Mouse (Mus musculus): Measurements from ENCODE around the gene Trpc4ap. TPM values are rescaled to one million over a fixed set of nuclear protein-coding genes. Genes with fewer than 3 reads are reported as not detected.

Trpc4ap gene
- total RNA-seq, 2 experiments from 2014 or later = 85.8 to 90.9 TPM

- intact Hi-C loops (cut with DNase I) = loop anchor here (5.0 kb wide), 1 partner anchor 286 kb away; the partner anchor contains the start of gene Gm15557
- DNase-seq = no peak
These were observed 36.3 kb downstream of the Trpc4ap start for GRCm38 (mm10) chr2:155655759-155656372.

DNA sequence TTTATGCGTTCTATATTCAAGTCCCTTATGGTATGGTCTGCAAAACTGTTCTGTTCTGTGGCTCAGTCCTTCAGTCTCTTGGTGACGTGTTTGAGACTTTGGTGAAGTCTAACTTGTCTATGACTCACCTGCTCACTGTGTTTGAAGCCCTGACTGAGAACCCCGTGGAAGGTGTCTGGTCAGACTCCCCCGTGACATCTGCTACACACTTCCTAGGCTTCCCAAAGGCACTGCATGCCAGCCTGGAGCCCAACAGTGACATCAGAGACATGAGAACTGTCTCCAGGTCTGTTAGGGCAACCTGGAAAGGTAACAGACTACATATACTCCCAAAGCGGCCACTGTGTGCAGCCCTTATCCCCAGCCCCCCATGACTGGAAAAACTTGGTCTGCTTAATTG lies 39.6 kb downstream of the Trpc4ap start:
- DNase-seq = no peak
- intact Hi-C loops (cut with DNase I) = no loop called here

DNA sequence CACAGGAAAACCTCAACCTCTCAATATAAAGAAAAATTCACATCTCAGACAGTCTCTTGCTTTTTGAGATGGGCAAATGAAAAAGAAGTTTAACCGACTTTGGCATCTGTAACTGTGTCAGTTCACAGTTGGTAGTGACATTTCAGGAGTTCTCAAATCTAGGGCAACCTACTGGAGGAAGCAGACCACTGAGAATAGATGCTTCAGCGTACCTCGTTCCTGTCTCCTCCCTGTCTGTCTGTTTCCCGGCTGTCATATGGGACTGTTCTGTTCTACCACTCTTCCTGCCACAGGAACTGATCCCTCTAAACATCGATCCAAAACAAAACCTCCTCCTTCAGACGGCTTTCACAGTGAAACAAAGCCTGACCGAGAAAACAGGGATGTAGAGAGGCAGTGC lies 46.4 kb downstream of the Trpc4ap start:
- no peak for DNase-seq
- intact Hi-C loops (cut with DNase I) = no loop called here

- intact Hi-C loops (cut with DNase I) = no loop called here
- no peak for DNase-seq
These were observed 50.4 kb downstream of the Trpc4ap start for GRCm38 (mm10) chr2:155641540-155642472.

- intact Hi-C loops (cut with DNase I) = no loop called here
- no peak for DNase-seq
These were observed 51.5 kb downstream of the Trpc4ap start for GRCm38 (mm10) chr2:155640656-155641055.

DNA sequence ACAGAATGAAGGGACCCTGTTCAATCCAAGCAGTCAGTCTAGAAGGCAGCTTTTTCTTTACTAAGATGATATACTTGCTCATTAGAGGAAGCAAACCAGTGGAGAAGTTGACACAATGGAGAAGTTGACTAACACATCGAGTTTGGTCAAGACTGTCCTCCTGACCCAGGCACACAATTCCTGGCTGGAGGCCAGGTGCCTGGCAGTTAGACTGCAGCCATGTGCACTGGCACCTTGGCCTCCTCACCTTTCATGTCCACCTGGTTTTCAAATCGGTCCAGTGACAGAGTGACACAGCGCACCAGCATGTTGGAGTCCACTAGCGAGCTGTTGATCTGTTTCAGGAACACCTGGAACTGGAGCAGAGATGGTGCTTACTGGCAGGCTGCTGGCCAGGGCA lies 54.8 kb downstream of the Trpc4ap start:
- intact Hi-C loops (cut with DNase I) = no loop called here
- no peak for DNase-seq

DNA sequence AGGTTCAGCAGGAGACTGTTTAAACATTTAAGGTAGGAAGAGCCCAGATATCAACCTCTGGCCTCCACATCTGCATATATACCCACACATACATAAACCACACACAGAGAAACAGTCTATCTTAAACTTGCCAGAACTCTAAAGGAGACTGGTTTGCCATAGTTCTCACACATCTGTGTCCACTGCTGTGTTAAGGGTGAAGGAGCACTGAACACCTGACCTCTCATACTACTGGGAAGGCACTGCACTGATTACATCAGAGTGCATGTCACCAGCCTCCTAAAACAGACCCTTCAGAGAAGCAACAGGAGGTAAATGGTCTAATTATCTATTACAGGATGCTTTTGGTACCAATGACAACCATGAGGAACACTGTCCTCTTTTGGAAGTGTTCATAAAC lies 55.3 kb downstream of the Trpc4ap start:
- no peak for DNase-seq
- intact Hi-C loops (cut with DNase I) = no loop called here

DNA sequence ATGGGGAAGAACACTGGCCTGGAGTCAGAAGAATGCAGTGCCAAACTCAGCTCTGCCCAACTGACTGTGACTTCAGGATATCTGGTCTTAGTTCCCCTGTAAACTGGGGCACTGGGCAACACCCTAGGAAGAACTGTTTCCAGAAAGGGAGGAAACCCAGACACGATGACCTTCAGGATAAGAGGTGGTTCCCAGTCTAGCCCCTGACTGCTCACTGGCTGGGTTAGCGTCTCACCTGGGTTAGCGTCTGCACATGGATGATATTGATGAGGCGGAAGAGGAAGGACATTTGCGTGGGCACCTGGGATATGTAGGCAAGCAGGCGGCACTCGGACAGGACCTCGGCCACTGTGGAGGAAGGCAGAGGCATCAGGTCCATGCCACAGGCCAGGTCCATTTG lies 56.2 kb downstream of the Trpc4ap start:
- DNase-seq = no peak
- intact Hi-C loops (cut with DNase I) = no loop called here

DNA sequence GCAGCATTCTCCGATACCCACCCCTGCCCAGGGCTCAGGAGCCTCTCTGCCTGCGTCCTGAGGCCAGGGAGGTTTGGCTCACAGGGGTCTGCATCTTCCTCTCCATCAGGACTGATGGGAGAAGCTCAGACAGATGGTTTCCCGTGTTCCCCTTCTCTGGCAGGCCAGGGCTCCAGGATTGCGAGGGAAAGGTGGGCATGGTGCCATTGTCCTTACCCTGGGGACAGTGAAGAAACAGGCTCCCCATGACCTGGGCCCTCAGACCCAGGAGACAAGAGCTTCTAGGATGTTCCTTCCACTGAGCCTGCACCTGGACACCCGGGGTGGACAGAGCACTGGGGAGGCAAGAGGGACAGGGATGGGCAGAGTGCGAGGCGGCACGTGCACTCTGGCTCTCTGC lies 57.6 kb downstream of the Trpc4ap start:
- DNase-seq = no peak
- intact Hi-C loops (cut with DNase I) = no loop called here

DNA sequence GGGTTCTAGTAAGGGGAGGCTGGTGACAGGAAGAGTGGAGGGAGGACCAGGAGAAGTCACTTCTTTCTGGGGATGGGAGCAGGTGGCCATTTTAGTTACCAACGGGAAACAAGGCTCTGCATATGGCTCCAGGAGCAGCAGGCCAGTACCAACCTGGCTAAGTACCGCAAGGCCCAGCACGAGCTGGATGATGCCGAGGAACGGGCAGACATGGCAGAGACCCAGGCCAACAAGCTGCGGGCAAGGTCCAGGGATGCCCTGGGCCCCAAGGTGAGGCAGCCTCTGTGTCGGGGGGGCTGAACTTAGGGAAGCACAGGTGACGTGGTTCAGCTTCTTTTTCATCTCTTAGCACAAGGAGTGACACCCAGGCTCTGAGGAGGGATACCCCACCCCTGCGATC lies 58.5 kb downstream of the Trpc4ap start:
- intact Hi-C loops (cut with DNase I) = no loop called here
- no peak for DNase-seq

DNA sequence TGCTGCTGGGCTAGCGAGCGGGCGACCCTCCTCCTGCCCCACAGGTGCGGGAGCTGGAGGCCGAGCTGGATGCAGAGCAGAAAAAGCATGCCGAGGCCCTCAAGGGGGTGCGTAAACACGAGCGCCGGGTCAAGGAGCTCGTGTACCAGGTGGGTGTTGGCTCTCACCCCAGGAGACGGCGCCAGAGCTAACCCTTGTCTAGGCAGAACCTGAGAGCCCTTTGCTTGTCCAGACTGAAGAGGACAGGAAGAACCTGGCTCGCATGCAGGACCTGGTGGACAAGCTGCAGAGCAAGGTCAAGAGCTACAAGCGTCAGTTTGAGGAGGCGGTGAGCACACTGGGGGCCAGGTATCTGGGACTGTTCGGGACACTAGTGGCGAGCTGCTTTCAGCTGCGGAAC lies 59.1 kb downstream of the Trpc4ap start:
- no peak for DNase-seq
- intact Hi-C loops (cut with DNase I) = no loop called here

DNA sequence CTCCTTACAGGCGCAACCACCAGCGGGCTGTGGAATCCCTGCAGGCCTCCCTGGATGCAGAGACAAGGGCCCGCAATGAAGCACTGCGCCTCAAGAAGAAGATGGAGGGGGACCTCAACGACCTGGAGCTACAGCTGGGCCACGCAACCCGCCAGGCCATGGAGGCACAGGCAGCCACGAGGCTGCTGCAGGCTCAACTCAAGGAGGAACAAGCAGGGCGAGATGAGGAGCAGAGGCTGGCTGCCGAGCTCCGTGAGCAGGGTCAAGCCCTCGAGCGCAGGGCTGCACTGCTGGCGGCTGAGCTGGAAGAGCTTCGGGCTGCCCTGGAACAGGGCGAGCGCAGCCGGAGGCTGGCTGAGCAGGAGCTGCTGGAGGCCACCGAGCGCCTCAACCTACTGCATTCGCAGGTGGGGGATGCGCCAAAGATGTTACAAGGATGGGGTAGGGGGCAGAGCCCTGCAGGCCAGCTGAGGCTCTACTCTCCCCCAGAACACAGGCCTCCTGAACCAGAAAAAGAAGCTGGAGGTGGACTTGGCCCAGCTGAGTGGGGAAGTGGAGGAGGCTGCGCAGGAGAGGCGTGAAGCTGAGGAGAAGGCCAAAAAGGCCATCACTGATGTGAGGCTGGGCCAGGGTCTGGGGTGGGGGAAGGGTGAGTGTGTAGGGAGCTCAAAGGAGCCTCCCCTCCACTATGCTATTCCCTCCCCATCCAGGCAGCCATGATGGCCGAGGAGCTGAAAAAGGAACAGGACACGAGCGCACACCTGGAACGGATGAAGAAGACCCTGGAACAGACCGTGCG lies 59.8 kb downstream of the Trpc4ap start:
- intact Hi-C loops (cut with DNase I) = no loop called here
- no peak for DNase-seq

GRCm38 (mm10) chr2:155630590-155631416 lies 61.4 kb downstream of the Trpc4ap start:
- no peak for DNase-seq
- intact Hi-C loops (cut with DNase I) = no loop called here

GRCm38 (mm10) chr2:155630153-155630552 lies 62.0 kb downstream of the Trpc4ap start:
- intact Hi-C loops (cut with DNase I) = no loop called here
- DNase-seq = no peak

DNA sequence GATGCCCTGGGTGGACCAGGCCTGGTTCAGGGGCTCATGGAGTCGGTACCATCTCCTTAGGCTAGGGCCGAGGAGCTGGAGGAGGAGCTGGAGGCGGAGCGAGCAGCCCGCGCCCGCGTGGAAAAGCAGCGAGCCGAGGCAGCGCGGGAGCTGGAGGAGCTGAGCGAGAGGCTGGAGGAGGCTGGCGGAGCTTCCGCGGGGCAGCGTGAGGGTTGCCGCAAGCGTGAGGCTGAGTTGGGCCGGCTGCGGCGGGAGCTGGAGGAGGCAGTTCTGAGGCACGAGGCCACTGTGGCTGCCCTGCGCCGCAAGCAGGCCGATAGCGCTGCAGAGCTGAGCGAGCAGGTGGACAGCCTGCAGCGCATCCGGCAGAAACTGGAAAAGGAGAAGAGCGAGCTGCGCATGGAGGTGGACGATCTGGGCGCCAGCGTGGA lies 62.9 kb downstream of the Trpc4ap start:
- intact Hi-C loops (cut with DNase I) = no loop called here
- DNase-seq = no peak

DNA sequence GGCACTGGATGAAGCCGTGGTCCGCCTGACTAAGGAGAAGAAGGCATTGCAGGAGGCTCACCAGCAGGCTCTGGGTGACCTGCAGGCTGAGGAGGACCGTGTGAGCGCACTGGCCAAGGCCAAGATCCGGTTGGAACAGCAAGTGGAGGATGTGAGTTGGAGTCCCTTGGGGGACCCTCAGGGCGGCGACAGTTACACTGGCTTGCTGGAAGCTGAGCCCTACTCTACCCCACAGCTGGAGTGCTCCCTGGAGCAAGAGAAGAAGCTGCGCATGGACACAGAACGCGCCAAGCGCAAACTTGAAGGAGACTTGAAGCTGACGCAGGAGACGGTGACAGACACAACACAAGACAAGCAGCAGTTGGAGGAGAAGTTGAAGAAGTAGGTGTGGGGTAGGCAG lies 63.7 kb downstream of the Trpc4ap start:
- no peak for DNase-seq
- intact Hi-C loops (cut with DNase I) = no loop called here

- intact Hi-C loops (cut with DNase I) = no loop called here
These were observed 64.1 kb downstream of the Trpc4ap start for GRCm38 (mm10) chr2:155628112-155628511.

DNA sequence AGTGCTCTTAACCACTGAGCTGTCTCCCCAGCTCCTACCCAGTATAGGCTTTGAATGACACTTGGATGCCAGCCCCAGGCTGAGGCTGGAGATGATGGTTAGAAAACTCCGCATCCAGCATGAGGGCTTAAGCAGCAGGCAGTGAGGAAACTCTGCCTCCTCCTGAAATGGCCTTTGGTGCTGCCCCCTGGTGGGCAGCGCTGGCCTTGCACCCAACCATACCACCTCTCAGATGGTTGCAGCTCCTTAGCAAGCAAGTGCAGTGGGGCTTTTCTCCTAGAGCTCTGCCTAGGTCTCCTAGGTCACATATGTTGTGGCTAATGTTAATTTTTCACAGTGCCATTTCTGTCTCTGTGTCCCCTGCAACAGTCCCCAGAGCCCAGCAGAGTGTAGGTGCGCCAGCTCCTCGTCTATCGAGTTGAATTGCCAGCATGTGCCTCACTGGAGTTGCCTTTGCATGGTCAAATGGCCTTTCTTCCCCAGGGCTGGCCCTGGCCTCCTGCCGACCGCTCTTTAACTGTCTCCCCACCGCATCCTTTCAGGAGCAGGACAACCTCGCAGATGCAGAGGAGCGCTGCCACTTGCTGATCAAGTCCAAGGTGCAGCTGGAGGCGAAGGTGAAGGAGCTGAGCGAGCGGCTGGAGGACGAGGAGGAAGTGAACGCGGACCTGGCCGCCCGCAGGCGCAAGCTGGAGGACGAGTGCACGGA lies 65.0 kb downstream of the Trpc4ap start:
- intact Hi-C loops (cut with DNase I) = no loop called here
- DNase-seq = peak; percentile 57 to 71

More at GRCm38 (mm10) chr2:155628112-155628511, 64.1 kb downstream of the Trpc4ap start:
- DNase-seq = no peak

DNA sequence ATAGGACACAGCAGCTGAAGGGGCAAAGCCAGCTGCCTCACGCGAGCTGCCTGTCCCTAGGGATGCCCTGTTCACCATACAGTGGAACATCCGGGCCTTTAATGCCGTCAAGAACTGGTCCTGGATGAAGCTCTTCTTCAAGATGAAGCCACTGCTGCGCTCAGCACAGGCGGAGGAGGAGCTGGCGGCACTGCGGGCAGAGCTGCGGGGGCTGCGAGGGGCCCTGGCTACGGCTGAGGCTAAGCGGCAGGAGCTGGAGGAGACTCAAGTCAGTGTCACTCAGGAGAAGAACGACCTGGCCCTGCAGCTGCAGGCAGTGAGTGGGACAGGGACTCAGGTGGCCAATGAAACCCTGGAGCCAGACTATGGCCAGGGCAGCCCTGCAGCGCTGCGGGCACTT lies 65.9 kb downstream of the Trpc4ap start:
- intact Hi-C loops (cut with DNase I) = no loop called here
- no peak for DNase-seq

GRCm38 (mm10) chr2:155624730-155625129 lies 67.5 kb downstream of the Trpc4ap start:
- no peak for DNase-seq
- intact Hi-C loops (cut with DNase I) = no loop called here
